Mouse (Mus musculus): ENCODE measurements around the gene Gm813. TPM values are rescaled to one million over a fixed set of nuclear protein-coding genes. Genes with fewer than 3 reads are reported as not detected.

The Gm813 gene
- polyA plus RNA-seq, 1 experiment from 2014 or later = not detected

GRCm38 (mm10) chr16:58623944-58624343, 7.2 kb upstream of the Gm813 start:
- H3K27me3 ChIP-seq (ENCODE audit: control insufficient read depth, insufficient read depth, low read length) = no peaks in the 10 kb centered on the region
- H3K4me1 ChIP-seq (replicated peaks; ENCODE audit: control insufficient read depth, insufficient read depth) = no peaks in the 10 kb centered on the region
- no peaks in the 10 kb centered on the region for H3K36me3 ChIP-seq (ENCODE audit: control insufficient read depth, insufficient read depth, low read length)
- TF ChIP-seq CTCF (IDR thresholded peaks at IDR 0.05; ENCODE audit: low read depth) (peak; percentile 84), EP300 (optimal IDR thresholded peaks at IDR 0.05) (no peak)
- no peaks in the 10 kb centered on the region for H3K9me3 ChIP-seq (ENCODE audit: control insufficient read depth, low read length)
- no peak overlapping the region for H3K4me3 ChIP-seq (ENCODE audit: low read depth, low read length)
- 80% methylated on average over 6 of the region's 6 CpGs for WGBS
- no peak for ATAC-seq (ENCODE audit: low FRiP score, low TSS enrichment)
- no peak overlapping the region for H3K9ac ChIP-seq (ENCODE audit: low read length)
- no peak overlapping the region for H3K27ac ChIP-seq (replicated peaks)
- H3K4me2 ChIP-seq (replicated peaks; ENCODE audit: low read depth) = no peak overlapping the region
- DNase-seq (ENCODE audit: low spot score) = peak; percentile 30

- no peak for DNase-seq (ENCODE audit: low spot score)
- H3K27me3 ChIP-seq (ENCODE audit: control insufficient read depth, insufficient read depth, low read length) = no peaks in the 10 kb centered on the region
- no peak overlapping the region for H3K4me3 ChIP-seq (ENCODE audit: low read depth, low read length)
- no peaks in the 10 kb centered on the region for H3K9me3 ChIP-seq (ENCODE audit: control insufficient read depth, low read length)
- WGBS = 62% methylated on average over 4 of the region's 4 CpGs
- TF ChIP-seq CTCF (IDR thresholded peaks at IDR 0.05; ENCODE audit: low read depth) = no peak
- no peak for TF ChIP-seq EP300 (optimal IDR thresholded peaks at IDR 0.05)
- ATAC-seq (ENCODE audit: low FRiP score, low TSS enrichment) = no peak
- H3K4me2 ChIP-seq (replicated peaks; ENCODE audit: low read depth) = no peak overlapping the region
- H3K36me3 ChIP-seq (ENCODE audit: control insufficient read depth, insufficient read depth, low read length) = no peaks in the 10 kb centered on the region
- H3K27ac ChIP-seq (replicated peaks) = no peak overlapping the region
- H3K4me1 ChIP-seq (replicated peaks; ENCODE audit: control insufficient read depth, insufficient read depth) = no peaks in the 10 kb centered on the region
- no peak overlapping the region for H3K9ac ChIP-seq (ENCODE audit: low read length)
Measured at GRCm38 (mm10) chr16:58623114-58623513, 6.3 kb upstream of the Gm813 start.

- Histone ChIP-seq H3K4me2 (replicated peaks; ENCODE audit: low read depth) (no peak overlapping the region), H3K36me3 (ENCODE audit: control insufficient read depth, insufficient read depth, low read length) (no peaks in the 10 kb centered on the region), H3K4me1 (replicated peaks; ENCODE audit: control insufficient read depth, insufficient read depth) (no peaks in the 10 kb centered on the region), H3K27me3 (ENCODE audit: control insufficient read depth, insufficient read depth, low read length) (no peaks in the 10 kb centered on the region), H3K4me3 (ENCODE audit: low read depth, low read length) (no peak overlapping the region), H3K9ac (ENCODE audit: low read length) (no peak overlapping the region), H3K9me3 (ENCODE audit: control insufficient read depth, low read length) (no peaks in the 10 kb centered on the region), H3K27ac (replicated peaks) (no peak overlapping the region)
- DNase-seq (ENCODE audit: low spot score) (no peak), ATAC-seq (ENCODE audit: low FRiP score, low TSS enrichment) (no peak)
- TF ChIP-seq EP300 (optimal IDR thresholded peaks at IDR 0.05) (no peak), CTCF (IDR thresholded peaks at IDR 0.05; ENCODE audit: low read depth) (no peak)
- 75% methylated on average over 3 of the region's 3 CpGs for WGBS
Measured at GRCm38 (mm10) chr16:58622377-58622776, 5.6 kb upstream of the Gm813 start.

GRCm38 (mm10) chr16:58617346-58617745, 568 bp upstream of the Gm813 start:
- H3K27me3 ChIP-seq (ENCODE audit: control insufficient read depth, insufficient read depth, low read length) = no peaks in the 10 kb centered on the region
- H3K9me3 ChIP-seq (ENCODE audit: control insufficient read depth, low read length) = no peaks in the 10 kb centered on the region
- TF ChIP-seq EP300 (optimal IDR thresholded peaks at IDR 0.05) (no peak), CTCF (IDR thresholded peaks at IDR 0.05; ENCODE audit: low read depth) (no peak)
- H3K27ac ChIP-seq (replicated peaks) = no peak overlapping the region
- no peaks in the 10 kb centered on the region for H3K36me3 ChIP-seq (ENCODE audit: control insufficient read depth, insufficient read depth, low read length)
- H3K9ac ChIP-seq (ENCODE audit: low read length) = no peak overlapping the region
- DNase-seq (ENCODE audit: low spot score) = no peak
- no peaks in the 10 kb centered on the region for H3K4me1 ChIP-seq (replicated peaks; ENCODE audit: control insufficient read depth, insufficient read depth)
- H3K4me2 ChIP-seq (replicated peaks; ENCODE audit: low read depth) = no peak overlapping the region
- ATAC-seq (ENCODE audit: low FRiP score, low TSS enrichment) = no peak
- no peak overlapping the region for H3K4me3 ChIP-seq (ENCODE audit: low read depth, low read length)

GRCm38 (mm10) chr16:58612969-58613368, 3.8 kb downstream of the Gm813 start:
- ATAC-seq (ENCODE audit: low FRiP score, low TSS enrichment) (no peak), DNase-seq (ENCODE audit: low spot score) (no peak)
- no peak for TF ChIP-seq EP300 (optimal IDR thresholded peaks at IDR 0.05)
- no peak for TF ChIP-seq CTCF (IDR thresholded peaks at IDR 0.05; ENCODE audit: low read depth)
- WGBS = 65% methylated on average over 3 of the region's 3 CpGs
- Histone ChIP-seq H3K27ac (replicated peaks) (no peak overlapping the region), H3K4me3 (ENCODE audit: low read depth, low read length) (no peak overlapping the region), H3K36me3 (ENCODE audit: control insufficient read depth, insufficient read depth, low read length) (no peaks in the 10 kb centered on the region), H3K4me2 (replicated peaks; ENCODE audit: low read depth) (no peak overlapping the region), H3K27me3 (ENCODE audit: control insufficient read depth, insufficient read depth, low read length) (no peaks in the 10 kb centered on the region), H3K9ac (ENCODE audit: low read length) (no peak overlapping the region), H3K9me3 (ENCODE audit: control insufficient read depth, low read length) (no peaks in the 10 kb centered on the region), H3K4me1 (replicated peaks; ENCODE audit: control insufficient read depth, insufficient read depth) (no peaks in the 10 kb centered on the region)

DNA sequence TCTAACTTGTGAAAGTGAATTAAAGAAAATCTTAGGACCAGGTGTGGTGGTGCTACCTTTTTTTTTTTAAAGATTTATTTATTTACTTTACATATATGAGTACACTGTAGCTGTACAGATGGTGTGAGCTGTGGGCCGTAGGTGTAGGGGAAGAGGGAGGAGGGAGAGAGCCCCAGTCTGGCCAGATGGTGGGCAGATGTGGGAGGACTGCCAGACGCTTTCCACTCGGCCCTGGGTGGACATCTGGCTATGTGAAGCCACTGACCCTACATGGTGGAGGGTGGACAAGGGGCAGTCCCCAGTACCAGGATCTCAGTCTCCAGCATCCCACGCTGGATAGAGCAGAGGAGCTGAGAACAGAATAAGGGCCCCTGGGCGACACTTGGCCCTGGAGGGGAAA, 9.7 kb downstream of the Gm813 start:
- 75% methylated on average over 5 of the region's 5 CpGs for WGBS
- Histone ChIP-seq H3K27ac (replicated peaks) (no peak overlapping the region), H3K9me3 (ENCODE audit: control insufficient read depth, low read length) (no peaks in the 10 kb centered on the region), H3K27me3 (ENCODE audit: control insufficient read depth, insufficient read depth, low read length) (no peaks in the 10 kb centered on the region), H3K9ac (ENCODE audit: low read length) (no peak overlapping the region), H3K4me1 (replicated peaks; ENCODE audit: control insufficient read depth, insufficient read depth) (no peaks in the 10 kb centered on the region), H3K4me2 (replicated peaks; ENCODE audit: low read depth) (no peak overlapping the region), H3K4me3 (ENCODE audit: low read depth, low read length) (no peak overlapping the region), H3K36me3 (ENCODE audit: control insufficient read depth, insufficient read depth, low read length) (no peaks in the 10 kb centered on the region)
- TF ChIP-seq CTCF (IDR thresholded peaks at IDR 0.05; ENCODE audit: low read depth) (no peak), EP300 (optimal IDR thresholded peaks at IDR 0.05) (no peak)
- DNase-seq (ENCODE audit: low spot score) (no peak), ATAC-seq (ENCODE audit: low FRiP score, low TSS enrichment) (no peak)
